23 mouse cellular contexts compared by ENCODE assay signal in the genomic region with DNA sequence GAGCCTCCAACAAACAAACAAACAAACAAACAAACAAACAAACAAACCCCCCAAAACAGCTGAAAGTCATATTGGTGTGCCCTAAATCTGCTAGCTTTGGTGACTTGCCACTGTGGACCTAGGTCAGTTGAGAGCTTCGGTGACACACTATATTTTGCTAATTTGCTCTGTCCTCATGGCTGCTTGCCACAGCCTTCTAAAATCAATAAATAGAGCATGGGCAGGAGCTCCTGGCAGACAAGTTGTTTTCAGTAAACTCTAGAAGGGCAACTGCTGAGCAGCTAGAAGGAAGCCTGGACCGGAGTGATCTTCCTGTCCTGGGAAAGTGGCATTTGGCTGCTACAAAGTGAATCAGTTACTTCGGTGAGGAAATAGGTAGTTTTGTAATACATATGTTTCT.
A peak's percentile ranks its signal among the peaks of the same experiment; 100 is the strongest.
DNase-seq lines count a peak whose midpoint lies in the region; ATAC-seq and TF ChIP-seq lines count a peak whose summit lies in the region.
"Had no signal": no experiment of that assay in that cellular context is flagged by ENCODE, and none has a peak within 500 bp of the region (broad histone marks: within the 10 kb centered on the region; RNA-seq: fewer than 3 reads in every experiment).

No protein-coding gene starts in this region.

- peak; percentile 51 for DNase-seq in gastrocnemius, adult 2 months
- DNase-seq in gastrocnemius, postnatal 14 days: no peak
- DNase-seq in liver, postnatal 0 days: peak; percentile 13
- peak; percentile 13 for DNase-seq in gastrocnemius, postnatal 25 days
- DNase-seq in left cerebral cortex, postnatal 10 days (ENCODE audit: extremely low spot score in 1 of 2, low spot score in 2 of 2): no peak
- DNase-seq: adrenal gland, adult 2 months; adrenal gland, postnatal 14 days; B cell, adult 2 months; cerebellum, adult 11 months; cerebellum, adult 2 months; cerebellum, postnatal 36 days; heart, adult 11 months had no signal

- no peak overlapping the region for H3K4me3 ChIP-seq in gastrocnemius, adult 2 months
- H3K4me3 ChIP-seq in liver, postnatal 0 days (ENCODE audit: low read depth, low read length): no peak overlapping the region
- no peak overlapping the region for H3K4me3 ChIP-seq in liver, embryonic 12.5 days
- H3K4me3 ChIP-seq: forebrain, embryonic 10.5 days; forebrain, embryonic 13.5 days; hindbrain, embryonic 12.5 days; hindbrain, embryonic 15.5 days had no signal

- TF ChIP-seq CTCF in gastrocnemius, adult 2 months (IDR thresholded peaks at IDR 0.05): no peak
- no peak for TF ChIP-seq CTCF in liver, postnatal 0 days (IDR thresholded peaks at IDR 0.05; ENCODE audit: low read depth)

- 67% methylated on average over 3 of the region's 3 CpGs for WGBS in liver, postnatal 0 days (ENCODE audit: insufficient replicate concordance)
- WGBS in liver, embryonic 12.5 days (ENCODE audit: insufficient replicate concordance): 73% methylated on average over 3 of the region's 3 CpGs

- no peaks in the 10 kb centered on the region for H3K4me1 ChIP-seq in liver, postnatal 0 days (ENCODE audit: insufficient read depth)
- no peaks in the 10 kb centered on the region for H3K4me1 ChIP-seq in liver, embryonic 12.5 days
- H3K4me1 ChIP-seq: forebrain, embryonic 13.5 days; hindbrain, embryonic 12.5 days; hindbrain, embryonic 15.5 days had no signal

- H3K4me2 ChIP-seq in liver, postnatal 0 days (ENCODE audit: low read depth, low read length): no peak overlapping the region
- no peak overlapping the region for H3K4me2 ChIP-seq in liver, embryonic 12.5 days
- H3K4me2 ChIP-seq: forebrain, embryonic 13.5 days; heart, embryonic 11.5 days; hindbrain, embryonic 12.5 days; hindbrain, embryonic 15.5 days had no signal

- H3K27me3 ChIP-seq in liver, postnatal 0 days (ENCODE audit: insufficient read depth, low read length): no peaks in the 10 kb centered on the region
- H3K27me3 ChIP-seq in liver, embryonic 12.5 days (replicated peaks): no peaks in the 10 kb centered on the region
- H3K27me3 ChIP-seq: CH12.LX; forebrain, embryonic 13.5 days; hindbrain, embryonic 12.5 days; hindbrain, embryonic 15.5 days; Patski had no signal

- intact Hi-C loops in gastrocnemius, adult 2 months (cut with DNase I): no loop called here
- intact Hi-C loops in gastrocnemius, postnatal 14 days (cut with DNase I; ENCODE audit: low total_unique reads): no loop called here
- intact Hi-C loops in left cerebral cortex, postnatal 10 days (cut with DNase I): no loop called here

- no peak overlapping the region for H3K9ac ChIP-seq in liver, postnatal 0 days (replicated peaks)
- no peak overlapping the region for H3K9ac ChIP-seq in liver, embryonic 12.5 days
- H3K9ac ChIP-seq: forebrain, embryonic 13.5 days; hindbrain, embryonic 12.5 days; hindbrain, embryonic 15.5 days had no signal

- no peaks in the 10 kb centered on the region for H3K9me3 ChIP-seq in liver, postnatal 0 days (ENCODE audit: low read length)
- 0 out of 2 replicates have a peak, but pooled peaks cover 2% of the 10 kb centered on the region for H3K9me3 ChIP-seq in liver, embryonic 12.5 days (replicated peaks)
- H3K9me3 ChIP-seq: forebrain, embryonic 10.5 days; forebrain, embryonic 13.5 days; G1E; hindbrain, embryonic 12.5 days; hindbrain, embryonic 15.5 days had no signal

- H3K27ac ChIP-seq in gastrocnemius, adult 2 months: peak overlapping the region; percentile 80
- H3K27ac ChIP-seq in liver, postnatal 0 days (ENCODE audit: low read depth): no peak overlapping the region
- no peak overlapping the region for H3K27ac ChIP-seq in liver, embryonic 12.5 days
- H3K27ac ChIP-seq: forebrain, embryonic 10.5 days; forebrain, embryonic 13.5 days; hindbrain, embryonic 12.5 days; hindbrain, embryonic 15.5 days had no signal

- H3K36me3 ChIP-seq in liver, postnatal 0 days (replicated peaks; ENCODE audit: insufficient read depth, low read length): no peaks in the 10 kb centered on the region
- no peaks in the 10 kb centered on the region for H3K36me3 ChIP-seq in liver, embryonic 12.5 days
- H3K36me3 ChIP-seq: forebrain, embryonic 10.5 days; G1E; hindbrain, embryonic 12.5 days; hindbrain, embryonic 15.5 days had no signal

- no peak for TF ChIP-seq EP300 in liver, postnatal 0 days (IDR thresholded peaks at IDR 0.05; ENCODE audit: low read depth)

- peak; percentile 68 for ATAC-seq in liver, postnatal 0 days
- ATAC-seq in liver, embryonic 12.5 days: no peak
- ATAC-seq: forebrain, embryonic 13.5 days; forebrain, embryonic 16.5 days; intestine, postnatal 0 days; Patski had no signal

Comparison
In these comparisons a context has a peak if more than half of its experiments do, and no peak if none do; other contexts are left out.
1. DNase-seq: peak in gastrocnemius, adult 2 months (single experiment), liver, postnatal 0 days (single experiment) and gastrocnemius, postnatal 25 days (single experiment); none in gastrocnemius, postnatal 14 days (single experiment) and left cerebral cortex, postnatal 10 days (0 of 2).